Mouse (Mus musculus) liver, postnatal 0 days (tissue): ENCODE data around the gene Rgs14.

Source experiments
- CTCF ChIP-seq: sonication (generic); IDR thresholded peaks from 2 replicates; pipeline ENCODE4 v1.5.1; 2016; ENCODE audit warnings: antibody characterized with exemption, low read depth
- EP300 ChIP-seq: IDR thresholded peaks from 2 replicates; pipeline ENCODE4 v1.6.1; 2016; ENCODE audit warnings: antibody characterized with exemption, low read depth, mild to moderate bottlenecking

GRCm38 (mm10) chr13:55391626-55392029, 22.1 kb downstream of the Rgs14 start:
- no peak for TF ChIP-seq CTCF
- TF ChIP-seq EP300, result no peak
